Mouse (Mus musculus): ENCODE results near the gene Sh3bgrl. TPM values are rescaled to one million over a fixed set of nuclear protein-coding genes. Genes with fewer than 3 reads are reported as not detected.

Gene Sh3bgrl
- polyA plus RNA-seq, 3 experiments from 2014 or later, result 188 to 356 (median 243) TPM

DNA sequence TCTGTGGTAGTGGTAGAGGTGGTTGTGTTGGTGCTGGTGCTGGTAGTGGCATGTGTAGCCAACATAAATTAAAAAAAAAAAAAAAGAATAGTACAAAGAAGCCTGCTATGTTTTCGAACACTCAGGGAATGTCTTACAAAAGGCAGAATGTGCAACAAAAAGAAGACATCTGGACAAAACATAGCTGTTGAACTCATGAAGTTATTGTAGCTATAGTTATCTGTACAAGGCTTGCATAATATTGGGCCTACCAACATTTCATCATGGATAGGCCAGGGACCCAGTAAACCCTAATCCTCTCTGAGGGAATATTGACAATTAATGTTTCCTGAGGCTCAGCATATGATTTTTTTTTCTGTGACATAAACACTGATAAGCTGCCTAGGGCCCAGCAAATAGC, 37.3 kb downstream of the Sh3bgrl start:
- ATAC-seq, result no peak

DNA sequence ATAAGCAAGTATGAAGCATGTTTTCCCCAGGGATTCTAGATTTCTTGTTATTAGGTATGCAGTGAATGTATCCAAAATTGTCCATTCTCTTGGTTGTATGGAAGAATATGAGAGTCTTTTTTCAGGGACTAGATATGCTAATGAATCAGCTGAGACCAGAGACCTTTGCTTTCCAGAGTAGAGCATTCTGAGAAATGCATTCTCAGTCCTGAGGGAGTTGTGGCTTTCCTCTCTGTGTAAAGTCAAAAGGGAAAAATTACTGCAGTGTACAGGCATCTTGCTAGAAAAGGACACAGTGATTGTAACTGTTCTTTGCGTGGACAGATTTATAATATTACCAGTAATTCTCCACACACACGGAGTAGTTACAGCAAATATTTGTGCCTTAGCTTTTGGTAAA, 38.3 kb downstream of the Sh3bgrl start:
- no peak for ATAC-seq

DNA sequence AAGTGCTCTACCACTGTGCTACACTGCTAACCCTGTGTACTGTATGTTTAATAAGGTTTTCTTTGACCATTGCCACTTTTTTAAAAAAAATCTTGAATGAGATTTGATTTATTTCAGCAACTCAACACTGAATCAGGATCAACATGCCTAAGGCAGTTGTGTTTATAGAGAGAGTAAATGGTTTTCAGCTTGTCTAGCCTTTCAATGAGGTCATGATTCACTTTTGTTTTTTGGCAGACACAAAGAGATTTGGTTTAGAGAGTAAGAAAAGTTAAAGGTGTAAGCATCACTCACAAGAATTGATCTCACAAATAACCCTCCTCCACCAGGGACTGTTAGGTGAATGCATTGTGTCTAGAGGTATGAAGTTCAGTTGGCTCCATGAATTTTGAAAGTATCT, 41.1 kb downstream of the Sh3bgrl start:
- no peak for ATAC-seq

DNA sequence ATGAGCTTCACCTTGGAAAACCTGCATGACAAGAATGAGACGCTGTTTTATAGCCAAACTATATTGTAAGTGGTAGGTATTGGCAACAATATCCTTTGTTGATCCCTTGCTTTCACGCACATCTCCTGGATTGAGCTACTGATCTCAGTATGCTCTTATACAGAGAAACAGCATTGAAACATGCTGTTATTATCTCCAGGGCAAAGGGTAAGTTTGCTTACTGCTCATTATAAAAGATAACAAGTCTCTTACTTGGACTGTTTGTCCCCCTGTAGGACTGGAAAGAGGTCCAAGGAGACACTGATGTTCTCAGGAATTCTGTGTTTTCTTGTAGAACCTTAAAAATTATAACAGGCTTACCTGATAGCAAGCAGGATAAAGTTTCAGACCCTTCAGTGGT, 41.7 kb downstream of the Sh3bgrl start:
- no peak for ATAC-seq

DNA sequence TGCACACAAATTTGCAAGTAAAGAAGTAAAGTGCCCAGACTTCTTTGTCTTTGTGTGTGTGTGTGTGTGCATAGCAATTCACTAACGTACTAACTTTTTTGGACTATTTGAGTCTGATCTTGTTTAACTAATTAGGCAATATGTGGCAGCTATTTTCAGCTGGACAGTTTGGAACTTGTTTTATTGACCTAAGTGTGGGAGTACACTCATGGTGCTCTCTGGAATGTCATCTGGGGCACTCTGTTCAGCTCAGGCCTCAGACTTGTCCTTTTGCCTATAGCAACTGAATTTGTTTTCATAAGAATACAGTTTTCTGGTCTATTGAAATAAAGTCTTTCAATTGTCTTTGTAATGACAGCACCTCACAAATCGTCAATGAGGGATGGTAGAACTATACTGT, 42.1 kb downstream of the Sh3bgrl start:
- ATAC-seq, result no peak

DNA sequence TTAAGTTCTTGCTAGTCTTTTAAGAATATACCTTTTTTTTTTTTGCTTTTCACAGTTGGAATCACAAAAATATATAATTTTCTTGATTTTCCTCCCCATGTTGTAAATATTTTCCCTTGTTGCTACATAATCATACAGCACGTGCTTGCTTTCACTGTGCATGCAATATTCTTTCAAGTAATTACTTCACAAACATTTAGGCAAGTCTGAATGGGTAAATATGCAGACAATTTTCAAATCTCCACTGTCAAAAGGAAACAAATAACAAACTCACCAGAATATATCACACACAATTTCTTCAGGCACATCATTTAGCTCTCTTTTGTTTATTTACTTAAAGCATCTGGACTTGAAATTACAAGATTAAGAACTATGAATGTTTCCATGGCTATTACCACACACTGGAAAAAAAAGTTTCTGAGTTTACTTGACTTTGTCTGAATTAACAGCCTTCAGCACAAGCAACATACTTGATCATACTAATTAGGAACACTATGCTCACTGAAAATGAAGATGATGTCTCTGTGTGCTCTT, 46.2 kb downstream of the Sh3bgrl start:
- ATAC-seq, result no peak

DNA sequence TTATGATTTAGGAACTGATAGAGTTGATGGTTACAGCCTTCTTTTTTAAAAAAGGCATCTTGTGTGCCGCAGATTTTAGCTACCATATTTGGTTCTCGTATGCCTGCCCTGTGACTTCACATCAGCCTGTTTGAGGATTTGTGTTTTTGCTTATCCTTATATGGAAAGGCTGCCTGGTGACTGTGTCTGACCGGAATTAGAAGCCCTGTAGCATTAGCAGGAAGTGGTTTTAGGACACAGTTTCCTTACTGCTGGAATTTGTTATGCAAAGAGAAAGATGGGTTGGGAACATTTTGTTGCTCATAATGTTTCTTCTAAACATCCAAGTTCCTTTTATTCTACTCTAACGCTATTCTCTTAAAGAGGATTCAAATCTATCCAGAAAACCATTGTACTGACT, 47.1 kb downstream of the Sh3bgrl start:
- ATAC-seq, result no peak

DNA sequence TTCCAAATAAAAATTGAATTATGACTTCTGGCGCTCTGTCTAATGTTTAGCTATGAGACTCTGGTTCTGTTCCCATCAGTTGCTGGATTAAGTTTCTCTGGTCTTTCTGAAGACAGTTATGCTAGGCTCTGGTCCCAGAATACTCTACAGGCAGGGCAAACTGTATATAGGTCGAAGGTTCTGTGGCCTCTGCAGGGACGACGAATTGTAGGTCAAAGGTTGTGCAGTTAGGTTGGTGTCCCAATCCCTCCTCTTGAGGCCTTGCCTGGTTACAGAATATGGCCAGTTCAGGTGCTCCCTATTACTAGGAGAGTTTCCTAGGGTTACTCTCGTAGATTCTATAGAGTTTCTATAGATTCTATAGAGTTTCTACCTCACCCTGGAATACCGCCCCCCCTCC, 50.6 kb downstream of the Sh3bgrl start:
- ATAC-seq, result no peak

DNA sequence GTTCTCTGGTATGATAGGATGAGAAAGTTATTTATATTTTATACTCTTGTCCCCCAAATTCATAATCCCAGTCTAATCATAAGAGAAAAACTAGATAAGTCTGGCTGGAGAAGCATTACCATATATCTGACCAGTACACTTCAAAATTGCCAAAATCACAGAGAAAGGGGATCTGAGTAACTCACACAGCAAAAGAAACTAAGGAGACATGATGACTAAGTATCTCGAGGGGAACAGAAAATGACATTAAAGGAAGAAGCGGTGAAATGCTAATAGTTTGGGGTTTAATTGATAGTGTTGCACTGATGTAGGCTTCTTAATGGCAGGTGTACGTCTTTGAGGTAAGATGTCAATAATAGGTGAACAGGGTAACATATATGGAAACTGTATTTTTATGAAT, 51.9 kb downstream of the Sh3bgrl start:
- no peak for ATAC-seq

DNA sequence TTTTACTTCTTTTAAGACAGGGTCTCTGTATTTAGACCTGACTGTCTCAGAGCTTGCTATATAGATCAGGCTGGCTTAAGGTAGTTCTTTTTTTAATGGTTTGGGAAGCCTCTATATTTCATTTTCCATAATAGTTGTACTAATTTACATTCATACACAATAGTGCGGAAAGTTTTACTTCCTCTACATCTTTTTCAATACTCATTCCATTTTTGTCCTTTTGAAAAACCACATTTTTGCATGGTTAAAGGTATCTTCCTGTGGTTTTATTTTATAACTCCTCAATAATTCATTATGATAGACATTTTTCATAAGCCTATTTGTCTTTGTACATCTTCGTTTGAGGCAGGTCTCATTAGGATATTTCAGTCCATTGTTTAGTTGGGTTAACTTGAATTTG, 56.1 kb downstream of the Sh3bgrl start:
- no peak for ATAC-seq

DNA sequence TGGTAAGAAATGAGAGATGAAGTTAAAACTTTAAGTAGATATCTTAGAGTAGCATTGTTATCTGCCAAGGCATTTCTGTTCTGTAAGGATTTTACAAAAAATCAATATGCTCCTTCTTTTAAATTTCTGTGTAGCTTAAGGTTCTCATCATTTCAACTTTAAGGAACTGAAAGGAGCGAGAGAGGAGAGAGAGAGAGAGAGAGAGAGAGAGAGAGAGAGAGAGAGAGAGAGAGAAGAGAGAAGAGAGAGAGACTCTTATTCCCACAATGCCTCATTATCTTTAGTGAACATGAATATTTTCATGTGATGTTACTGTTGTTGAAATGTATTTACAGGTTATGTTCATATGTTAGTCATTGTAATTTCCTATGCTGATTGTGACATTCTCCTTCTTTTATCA, 65.2 kb downstream of the Sh3bgrl start:
- ATAC-seq, result peak; percentile 20

DNA sequence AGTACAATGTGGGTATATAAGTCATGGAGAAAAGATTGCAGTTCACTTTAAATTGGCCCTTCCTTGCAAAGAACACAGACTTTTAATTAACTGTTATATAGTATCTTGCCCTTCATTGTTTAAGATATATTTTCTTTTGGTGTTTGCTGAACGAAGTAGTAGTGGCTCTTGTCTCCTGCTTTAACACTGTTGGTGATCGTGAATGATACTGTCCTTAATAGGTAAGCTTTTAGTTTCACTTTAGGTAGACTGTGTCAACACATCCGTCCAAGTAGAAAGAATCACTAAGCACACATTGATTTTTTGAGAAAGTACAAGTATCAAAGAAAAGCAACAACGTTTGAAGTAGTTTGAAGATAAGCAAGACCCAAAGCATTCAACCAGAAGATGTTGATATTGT, 65.7 kb downstream of the Sh3bgrl start:
- ATAC-seq, result peak; percentile 89

DNA sequence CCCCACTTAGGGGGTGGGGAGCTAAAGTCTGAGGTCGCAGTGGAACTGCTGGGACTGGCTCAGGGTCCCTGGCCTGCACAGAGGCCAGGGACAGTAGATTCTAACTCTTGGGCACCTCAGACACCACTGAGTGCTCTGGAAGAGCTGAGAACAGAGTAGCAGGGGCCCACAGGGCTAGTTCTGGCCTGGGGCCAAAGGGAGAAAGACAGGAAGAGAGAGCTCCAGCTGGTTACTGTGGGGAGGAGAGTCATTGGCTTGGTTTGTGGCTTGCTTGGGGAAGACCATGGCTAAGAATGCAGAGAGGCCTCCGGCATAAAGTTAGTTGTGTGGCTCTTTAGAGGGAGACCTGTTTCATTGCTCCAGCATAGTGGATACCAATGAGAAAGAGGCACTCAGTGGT, 79.9 kb downstream of the Sh3bgrl start:
- no peak for ATAC-seq

DNA sequence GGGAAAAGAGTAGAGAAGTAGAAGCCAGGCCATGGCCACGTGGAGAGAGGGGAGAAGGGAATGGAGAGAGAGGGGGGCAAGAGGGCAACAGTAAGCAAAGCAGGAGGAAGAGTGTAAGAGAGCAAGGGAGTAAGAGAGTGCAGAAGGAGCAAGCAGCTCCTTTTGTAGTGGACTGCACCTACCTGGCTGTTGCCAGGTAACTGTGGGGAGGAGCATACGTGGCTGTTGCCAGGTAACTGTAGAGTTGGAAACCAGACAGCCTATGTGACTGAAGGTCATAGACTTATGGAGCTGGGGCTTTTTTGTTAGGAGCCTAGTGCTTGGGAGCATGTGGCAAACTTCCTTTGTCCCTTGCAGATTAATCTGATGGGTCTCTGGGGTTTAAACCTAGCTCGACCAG, 80.3 kb downstream of the Sh3bgrl start:
- ATAC-seq, result no peak

DNA sequence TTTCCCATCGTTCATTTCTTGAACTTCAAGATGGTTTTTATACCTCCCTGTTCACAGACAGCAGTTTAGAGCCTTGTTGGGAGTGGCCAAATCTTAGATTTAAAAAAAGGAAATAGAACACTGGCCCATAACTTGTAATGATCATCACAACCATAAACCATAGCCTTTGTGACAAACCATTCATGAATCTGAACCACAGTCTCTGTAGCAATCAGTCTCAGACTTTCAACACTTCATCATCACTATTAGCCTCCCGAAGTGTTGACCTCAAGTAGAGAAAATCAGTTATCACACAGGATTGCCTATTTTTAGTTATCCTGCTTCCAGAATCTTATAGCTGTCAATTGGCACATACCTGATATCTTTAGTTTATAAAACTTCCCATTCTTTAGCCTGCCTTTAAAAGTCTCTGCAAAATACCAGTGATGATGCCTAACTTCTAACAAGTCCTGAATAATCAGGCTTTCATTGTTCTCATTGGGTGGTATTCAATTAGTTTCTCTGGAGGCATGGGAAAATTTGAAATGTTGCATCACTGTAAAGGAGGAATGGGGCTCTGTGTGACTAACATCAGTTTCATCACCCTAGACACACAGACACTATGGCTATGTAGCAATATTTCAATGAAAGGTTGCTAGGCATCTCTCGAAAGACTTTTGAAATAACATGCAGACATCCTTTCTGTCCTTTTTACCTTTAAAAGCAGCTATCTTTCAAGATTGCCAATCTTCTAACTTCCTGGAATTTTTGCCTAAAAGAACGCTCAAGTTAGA, 89.7 kb downstream of the Sh3bgrl start:
- no peak for ATAC-seq

DNA sequence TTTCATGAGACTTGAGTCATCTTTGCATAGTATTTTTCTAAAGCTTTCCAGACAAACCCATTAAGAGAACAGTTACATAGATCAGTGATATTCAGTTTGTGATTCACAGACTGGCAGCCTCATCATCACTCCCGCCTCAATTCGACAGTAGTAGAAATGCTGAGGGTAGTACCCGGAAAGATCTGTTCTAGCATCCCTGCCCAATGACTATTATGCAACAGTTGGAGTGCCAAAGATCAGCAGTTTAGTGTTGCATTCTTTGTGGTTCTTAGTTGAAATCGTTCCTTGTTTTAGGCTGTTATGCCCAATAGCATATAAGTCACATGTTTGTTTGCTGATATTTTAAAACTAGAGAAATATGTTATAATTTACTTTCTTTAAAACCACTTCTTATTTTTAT, 94.4 kb downstream of the Sh3bgrl start:
- no peak for ATAC-seq

DNA sequence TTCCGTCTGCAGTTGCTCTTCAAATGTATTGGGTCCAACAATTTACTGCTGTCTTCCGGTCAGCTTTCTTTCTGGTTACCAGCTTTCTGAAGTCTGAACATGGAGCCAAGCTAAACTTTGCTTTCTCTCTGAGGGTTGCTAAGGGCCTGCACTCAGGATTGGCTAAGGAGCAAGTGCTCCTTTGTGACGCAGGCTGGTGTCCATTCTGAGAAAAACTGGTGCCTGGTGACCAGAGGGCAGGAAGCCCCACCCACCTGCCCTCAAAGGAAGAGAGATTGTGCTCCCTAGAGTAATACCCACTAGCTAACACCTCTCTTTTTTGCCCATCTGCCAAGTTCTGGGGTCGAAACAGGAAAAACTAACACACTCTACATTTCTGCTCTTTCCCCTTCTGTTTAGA, 95.8 kb downstream of the Sh3bgrl start:
- no peak for ATAC-seq

DNA sequence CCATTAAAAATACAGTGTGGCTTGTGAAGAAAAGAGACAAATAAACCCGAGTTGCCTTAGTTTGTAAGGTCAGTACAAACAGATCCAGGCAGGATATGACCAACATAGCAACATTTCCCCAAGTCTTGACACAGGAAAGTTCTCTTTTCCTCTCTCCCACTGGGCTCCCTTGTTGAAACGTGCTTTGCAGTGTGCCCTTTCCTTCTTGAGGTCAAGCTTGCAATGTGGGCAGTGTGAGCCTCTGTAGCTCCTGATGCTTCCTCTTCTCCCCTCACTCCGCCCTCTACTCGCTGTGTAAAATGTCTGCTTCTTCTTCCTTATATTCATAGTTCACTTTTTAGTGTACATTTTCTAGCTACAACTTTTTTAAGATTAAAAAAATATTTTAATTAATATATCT, 96.3 kb downstream of the Sh3bgrl start:
- ATAC-seq, result no peak

DNA sequence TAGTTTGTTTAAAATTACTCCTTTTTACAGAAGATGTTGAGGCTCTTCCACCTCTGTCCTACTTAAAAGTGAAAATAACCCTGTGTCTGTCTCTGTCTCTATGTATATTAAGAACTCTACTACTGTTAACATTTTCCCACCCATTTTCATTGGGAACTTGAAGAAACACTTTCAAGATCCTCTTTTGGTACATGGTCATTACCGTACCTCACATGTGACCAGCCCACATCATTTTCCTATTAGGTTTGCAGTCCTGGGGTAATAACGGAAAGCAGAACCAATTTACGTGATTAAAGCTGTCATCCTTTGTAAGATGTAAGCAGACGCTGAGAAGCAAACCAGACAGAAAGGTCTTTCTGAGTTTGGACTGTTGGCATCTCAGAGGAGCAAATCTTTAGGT, 101.3 kb downstream of the Sh3bgrl start, which contains the start of gene Gm6377:
Gene Gm6377 (plus strand): TSS at position 289 of the 400 bp plus-strand sequence.
- ATAC-seq, result peak; percentile 32

DNA sequence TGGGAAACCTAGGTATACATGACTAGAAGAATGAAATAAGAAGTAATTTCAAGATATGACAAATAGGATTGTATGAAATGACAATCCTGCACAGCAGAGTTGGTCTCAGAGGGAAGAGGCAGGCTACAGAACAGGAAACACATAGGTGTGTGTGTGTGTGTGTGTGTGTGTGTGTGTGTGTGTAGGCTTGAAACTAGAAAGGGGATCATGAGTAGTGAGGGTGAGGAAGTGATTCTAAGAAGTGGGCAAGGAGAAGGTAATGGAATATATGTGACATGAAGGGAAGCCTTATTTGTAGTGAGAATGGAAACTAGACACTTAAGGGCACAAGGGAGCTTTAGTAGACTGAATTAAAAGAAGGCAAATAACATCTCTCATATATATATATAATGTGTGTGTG, 112.7 kb downstream of the Sh3bgrl start:
- ATAC-seq, result no peak

DNA sequence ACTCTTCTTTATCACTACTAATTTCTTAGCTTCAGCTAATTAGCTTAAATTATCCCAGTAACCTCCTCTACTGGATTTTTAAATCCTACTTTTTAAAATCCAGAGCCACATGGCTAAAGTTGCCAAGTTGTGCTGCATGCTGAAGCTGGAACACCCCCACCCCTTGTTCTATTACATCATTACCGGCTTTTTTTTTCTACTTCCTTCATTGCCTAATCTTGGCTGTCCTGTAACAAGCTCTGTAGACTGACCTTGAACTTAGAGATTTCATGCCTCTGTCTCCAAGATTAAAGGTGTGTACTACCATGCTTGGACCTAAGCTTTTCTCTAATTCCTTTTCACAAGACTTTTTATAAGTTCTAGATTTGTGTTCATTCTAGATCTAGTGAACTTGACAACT, 133.6 kb downstream of the Sh3bgrl start:
- ATAC-seq, result no peak

DNA sequence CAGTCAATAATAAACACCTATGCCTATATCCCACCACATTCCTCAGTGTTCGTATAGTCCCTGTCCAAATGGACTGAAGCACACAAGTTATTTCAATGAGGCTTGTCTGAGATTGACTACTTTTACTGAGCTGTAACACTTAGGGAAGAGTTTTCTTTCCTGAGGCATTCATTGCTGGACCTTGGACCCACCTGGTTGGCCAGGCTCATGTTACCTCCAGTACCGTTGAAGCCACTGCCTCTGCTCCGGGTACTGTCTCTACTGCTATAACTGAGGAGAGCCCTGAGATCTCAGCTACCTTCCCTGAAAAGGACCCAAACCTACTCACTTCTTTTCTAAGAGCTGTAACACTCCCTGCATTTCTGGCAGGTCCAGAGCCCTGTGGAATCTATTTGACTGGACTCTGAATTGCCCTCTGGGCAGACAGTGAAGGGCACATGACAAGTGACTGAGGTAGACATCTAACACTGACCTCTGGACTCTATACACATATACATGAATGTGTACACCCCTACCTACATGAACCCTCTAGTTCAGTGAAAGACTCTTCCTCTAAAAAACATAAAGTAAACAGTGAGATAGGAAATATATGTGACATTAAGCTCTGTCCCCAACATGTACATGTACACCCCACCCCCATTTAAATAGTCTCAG, 140.3 kb downstream of the Sh3bgrl start:
- no peak for ATAC-seq

DNA sequence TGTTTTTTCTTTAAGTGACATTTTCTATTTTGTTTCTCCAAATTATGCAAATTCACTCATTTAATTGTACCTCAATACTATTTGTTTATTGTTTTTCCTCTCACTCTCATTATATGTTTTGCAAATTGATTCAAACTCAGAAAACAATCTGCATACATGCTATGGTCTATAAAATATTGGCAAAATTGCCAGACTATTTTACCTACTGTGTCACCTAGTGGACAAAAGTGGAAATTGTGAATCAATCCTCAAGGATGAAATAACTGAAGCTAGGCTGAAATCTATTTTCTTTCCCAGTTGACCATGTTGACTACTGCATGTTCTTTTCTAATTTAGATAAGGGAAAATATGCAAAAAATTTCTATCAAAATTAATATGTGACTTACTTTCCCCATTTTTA, 143.0 kb downstream of the Sh3bgrl start:
- no peak for ATAC-seq
